Mouse (Mus musculus) heart, adult 11 months (tissue): ENCODE data around the gene Hspa4.
A peak's percentile ranks its signal among the peaks of the same experiment; 100 is the strongest.
"Not testable (repeated sequence)": the region's sequence is repeated elsewhere in the genome, so short reads cannot be mapped to it uniquely, and the experiment has no call there.

ENCODE experiments used
- DNase-seq: peaks from one replicate; pipeline ENCODE4 v3.0.0; 2022

The Hspa4 gene

DNA sequence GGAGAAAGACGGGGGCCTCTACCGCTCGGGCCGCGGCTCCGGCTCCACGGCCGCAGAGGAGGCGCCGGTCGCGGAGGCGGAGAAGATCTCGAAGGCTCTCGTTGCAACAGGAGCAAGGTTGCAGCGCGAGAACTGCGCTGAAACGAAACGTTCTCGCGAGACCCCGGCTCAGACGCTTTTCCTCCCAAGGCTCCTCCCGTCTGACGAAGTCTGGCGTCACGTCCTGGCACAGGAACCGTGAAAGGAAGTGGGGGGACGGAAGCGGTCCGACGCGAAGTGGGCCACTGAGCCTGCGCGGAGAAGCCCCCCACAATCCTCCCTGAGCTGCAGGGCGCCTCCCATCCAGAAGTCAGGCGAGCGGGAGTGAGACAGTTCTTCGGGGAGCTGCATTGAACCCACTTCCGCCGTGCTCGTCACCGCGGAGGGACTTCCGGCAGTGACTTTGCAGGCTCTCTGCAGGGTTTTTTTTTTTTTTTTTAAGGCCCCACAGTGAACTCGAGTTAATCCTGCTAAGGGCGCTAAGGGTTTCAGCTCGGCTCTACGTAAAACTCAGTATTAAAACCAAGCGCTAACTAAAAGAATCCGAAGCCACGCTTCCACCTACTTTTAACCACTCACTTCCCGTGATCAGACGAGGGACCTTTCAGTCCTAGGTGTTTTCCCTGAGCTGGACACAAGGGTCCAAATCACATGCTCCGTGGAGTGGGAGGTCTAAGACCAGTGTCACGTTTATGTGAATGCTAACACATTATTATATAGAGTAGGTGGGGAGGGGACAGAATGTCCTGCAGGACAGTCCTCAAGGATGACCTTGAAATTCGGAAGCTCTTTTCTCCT lies at the start of gene Hspa4:
Hspa4 (minus strand) TSS at position 128 of the 837 bp plus-strand sequence.
- DNase-seq: peak; percentile 100

DNA sequence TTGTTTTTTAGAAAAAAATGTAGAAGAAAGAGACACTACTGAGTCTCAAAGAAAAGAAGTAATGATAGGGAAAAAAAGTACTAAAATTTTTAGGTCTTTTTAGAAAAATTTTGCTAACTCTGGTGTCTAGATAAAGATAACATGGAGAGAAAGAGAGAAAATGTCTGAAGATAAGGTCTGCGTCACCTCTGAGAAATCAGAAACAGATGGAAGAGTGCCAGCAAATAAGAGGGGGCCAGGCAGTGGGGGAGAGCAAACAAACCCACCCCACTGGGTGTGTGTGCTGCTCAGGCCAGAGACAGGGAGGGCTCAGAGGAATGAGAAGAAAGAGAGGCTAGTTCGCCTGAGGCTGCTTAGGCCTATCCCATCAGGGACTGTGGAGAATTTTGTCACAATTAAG lies 45.5 kb upstream of the Hspa4 start:
- DNase-seq: peak; percentile 65

DNA sequence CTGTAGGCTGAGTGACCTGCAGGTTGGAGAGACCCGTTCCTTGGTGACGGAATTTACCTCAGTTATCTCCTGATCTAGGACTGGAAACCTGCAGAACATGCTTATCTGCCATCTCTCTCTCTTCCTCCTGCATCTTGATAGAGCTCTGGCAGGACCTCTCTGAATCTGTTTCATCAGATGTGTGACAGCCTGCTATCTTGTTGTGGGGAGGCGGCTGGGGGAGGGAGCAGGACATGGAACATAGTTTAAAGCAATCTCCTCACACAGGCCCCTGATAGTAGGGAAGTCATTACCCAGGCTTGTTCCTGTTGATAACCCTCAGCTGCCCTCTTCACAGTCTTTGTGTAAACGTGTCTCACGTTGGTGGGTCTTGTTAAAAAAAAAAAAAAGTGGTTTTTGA lies 45.1 kb upstream of the Hspa4 start:
- peak; percentile 77 for DNase-seq

DNA sequence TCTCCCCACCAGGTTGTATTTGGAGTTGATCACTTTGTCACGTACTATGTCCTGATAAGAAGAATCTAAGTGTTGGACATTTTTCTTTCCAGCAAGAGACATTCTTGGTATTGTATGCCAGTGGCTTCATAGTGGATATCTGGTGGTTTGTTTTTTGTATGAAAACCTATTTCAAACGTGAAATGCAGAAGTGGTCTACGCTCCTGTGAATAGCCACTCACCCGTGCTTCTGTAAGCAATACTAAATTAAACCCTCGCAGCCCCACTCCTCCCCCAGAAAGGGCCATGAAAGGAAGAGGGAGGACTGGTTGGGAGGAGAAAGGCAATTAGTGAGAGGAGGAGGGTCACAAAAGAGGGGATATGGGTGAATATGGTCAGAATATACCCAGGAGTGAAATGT lies 42.5 kb upstream of the Hspa4 start:
- peak; percentile 64 for DNase-seq

DNA sequence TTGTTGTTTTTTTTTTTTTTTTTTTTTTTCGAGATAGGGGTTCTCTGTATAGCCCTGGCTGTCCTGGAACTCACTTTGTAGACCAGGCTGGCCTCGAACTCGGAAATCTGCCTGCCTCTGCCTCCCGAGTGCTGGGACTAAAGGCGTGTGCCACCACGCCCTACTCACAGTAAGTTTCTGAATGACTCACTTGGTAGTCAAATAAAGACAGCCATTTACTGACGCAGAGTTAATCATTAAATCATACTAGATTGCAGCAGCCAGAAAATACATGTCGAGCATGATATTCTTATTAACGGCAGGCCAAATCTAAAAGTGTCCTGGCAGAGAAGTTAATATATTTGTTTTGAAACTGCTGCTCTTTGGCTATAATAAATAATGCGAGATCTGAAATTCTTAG lies 40.8 kb upstream of the Hspa4 start:
- DNase-seq: peak; percentile 4

DNA sequence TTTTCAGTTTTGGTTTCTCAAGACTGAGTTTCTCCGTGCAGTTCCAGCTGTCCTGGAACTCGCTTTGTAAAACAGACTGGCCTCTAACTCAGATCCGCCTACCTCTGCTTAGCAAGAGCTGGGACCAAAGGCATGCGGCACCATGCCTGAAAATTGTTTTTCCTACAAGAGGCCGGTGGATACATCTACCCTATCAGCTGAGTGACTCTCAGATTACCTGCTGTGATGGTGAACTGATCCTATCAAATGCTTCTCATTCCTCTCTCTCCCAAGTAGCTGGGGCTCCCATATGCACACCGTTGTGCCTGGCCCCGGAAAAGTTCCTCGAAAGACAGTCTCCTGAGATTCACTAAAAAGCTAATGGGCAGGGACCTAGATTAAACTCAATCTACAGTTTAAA lies 37.4 kb upstream of the Hspa4 start:
- DNase-seq: peak; percentile 29

DNA sequence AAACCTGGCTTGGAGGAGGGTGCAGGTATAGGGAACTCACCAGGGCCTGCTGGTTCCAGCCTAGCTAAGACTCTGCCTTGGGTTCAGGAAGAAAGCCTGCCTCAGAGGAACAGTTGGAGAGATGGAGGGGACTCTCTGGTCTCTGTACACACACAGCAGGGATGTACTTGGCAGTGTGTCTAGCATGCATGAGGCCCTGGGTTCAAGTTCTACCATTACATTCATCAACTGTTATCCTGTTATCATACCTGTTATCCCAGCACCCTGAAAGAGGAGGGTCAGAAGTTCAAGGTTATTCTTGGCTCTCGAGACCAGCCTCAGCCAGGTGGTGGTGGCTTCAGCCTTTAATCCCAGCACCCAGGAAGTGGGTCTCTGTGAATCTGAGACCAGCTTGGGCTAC lies 36.7 kb upstream of the Hspa4 start:
- DNase-seq: peak; percentile 80

DNA sequence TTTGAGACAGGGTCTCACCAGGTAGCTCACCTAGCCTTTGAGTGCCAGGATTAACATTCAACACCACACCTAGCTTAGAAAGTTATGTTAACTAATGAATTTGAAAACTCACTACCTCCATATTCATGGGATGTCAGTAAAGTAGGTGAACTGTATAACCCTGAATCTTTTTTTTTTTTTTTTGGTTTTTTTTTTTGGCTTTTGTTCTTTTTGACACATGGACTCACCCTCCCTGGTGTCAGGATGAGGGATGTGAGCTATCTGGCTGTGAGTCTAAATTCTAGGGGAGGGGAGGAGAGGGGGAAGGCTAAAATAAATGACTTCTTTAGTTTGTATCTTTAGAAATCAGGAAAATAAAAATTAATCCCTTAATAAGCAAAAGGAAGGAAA lies 35.9 kb upstream of the Hspa4 start:
- no peak for DNase-seq

DNA sequence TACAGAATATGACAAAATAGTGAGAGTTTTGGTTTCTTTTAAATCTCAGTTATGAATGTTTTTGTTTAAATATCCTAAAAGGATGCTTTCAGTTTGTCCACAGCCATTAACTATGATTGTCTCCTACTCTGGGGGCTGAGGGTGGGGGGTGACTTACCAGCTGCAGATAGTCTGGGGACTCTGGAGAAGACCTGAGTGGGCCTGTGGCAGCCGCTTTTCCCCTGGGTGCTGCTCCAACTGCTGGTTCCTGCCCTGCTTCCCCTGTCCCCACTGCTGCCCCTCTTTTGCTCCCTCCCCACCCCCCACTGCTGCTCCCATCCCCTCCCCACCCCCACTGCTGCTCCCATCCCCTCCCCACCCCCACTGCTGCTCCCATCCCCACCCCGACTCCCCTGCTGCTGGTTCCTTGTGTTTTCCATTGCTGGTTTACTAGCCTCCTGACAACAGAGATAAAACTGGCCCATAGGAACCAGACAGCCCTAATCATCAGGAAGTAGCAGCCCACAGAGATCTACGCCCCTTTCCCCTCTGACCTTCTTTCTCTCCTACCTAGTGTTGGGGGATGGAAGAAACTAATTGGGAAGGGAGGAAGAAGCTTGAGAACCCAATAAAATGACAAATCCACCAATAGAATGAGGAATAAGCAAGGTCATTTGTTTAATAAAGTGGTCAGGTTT lies 35.4 kb upstream of the Hspa4 start:
- DNase-seq: peak; percentile 76

DNA sequence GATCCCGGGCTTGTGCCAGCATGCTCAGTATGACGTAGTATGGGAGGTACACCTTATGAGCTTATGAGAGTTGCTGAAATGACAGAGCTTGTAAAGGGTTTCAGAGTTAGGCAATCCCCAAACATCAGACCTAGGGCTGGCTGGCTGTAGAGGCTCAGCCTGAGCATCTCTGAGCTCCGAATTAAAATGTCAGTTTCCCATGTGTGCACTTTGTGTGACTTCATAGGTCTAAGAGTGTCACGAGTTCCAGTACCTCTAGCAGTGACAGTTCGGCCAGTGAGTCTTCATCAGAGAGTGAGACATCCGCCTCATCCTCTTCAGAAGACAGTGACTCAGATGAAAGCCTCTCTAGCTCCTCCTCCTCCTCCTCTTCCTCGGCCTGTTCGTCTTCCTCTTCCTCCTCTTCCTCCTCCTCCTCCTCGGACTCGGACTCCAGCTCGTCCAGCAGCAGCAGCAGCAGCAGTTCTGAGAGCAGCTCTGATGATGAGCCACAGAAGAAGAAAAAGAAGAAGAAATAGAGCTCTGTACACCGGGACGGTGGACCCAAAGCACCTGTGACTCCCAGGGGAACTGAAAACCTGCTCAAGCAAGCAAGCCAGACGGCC lies 31.9 kb upstream of the Hspa4 start:
- DNase-seq: peak; percentile 79

DNA sequence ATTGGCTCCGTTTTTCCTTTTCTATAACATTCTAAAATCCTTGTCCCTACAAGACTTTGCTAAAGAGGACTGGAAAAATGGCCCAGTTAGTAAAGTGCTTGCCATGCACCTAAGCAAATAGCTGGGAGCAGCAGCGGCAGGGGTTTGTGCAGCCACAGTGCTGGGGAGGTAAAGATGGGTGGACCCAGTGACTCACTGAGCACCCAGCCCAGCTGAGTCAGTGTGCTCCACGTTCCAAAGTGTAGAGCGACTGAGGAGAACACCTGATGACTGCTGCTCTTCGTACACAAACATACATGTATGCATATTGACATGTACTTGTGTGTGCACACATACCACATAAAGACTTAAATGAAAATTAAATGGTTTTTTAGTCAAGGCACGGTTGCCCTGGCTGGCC lies 30.9 kb upstream of the Hspa4 start:
- DNase-seq: peak; percentile 49

DNA sequence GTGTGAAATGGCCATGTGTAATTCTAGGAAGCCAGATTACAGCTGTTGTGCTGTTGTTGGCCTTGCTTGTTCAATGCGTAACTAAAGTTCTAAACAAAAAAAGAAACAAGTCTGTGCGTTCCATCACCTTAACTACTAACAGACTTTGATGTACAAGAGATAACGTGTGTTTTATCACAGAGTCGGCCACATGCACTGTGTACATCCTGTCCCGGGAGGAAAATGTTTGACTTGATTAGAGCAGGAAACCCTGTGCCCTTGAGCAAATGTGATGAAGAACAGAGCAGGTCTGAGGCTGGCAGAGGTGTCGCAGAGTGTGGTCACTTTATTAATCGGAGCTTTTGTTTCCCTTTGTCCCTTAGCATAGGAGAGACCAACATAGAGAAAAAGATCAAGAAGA lies 30.1 kb upstream of the Hspa4 start:
- DNase-seq: peak; percentile 62

DNA sequence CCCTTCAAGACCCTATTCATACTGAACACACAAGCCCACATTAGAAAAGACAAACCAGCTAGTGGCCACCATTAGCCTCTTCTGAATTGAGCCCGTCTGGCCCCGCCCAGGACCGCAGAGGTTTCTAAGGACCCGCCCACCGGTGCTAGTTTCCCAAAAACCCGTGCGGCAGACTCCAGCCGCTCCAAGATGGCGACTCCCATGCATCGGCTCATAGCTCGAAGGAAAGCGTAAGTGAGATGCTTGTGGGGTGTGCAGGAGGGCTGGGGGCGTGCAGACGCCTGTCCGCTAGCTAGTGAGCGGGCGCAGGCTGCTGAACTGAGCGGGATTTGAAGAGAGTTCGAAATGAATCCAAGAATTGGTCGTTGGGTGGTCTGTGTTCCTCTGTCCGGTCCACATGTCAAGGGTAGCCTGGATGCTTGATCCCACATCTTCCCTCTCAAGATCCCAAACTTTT lies 24.3 kb upstream of the Hspa4 start, which contains the start of gene Zcchc10:
Zcchc10 (plus strand) TSS at position 168 of the 457 bp plus-strand sequence.
- peak; percentile 98 for DNase-seq

DNA sequence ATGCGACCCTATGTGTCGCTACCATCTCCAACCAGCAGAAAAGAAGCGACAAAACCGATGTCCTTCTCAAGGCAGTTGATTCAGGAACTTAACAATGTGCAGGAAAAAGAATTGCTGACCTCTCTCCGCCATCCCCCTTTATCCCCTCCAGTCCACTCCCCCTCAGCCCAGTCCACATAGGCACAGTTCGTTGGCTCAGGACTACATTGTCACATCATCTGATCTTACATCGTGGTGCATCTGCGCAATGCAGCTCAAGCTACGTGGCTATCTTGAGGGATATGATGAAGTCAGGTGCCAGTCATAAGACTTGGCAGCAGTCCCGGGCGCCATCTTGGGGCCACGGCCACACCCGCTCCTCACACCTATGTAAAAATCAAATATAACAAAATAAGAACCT lies 19.6 kb upstream of the Hspa4 start:
- DNase-seq: not testable (repeated sequence)

DNA sequence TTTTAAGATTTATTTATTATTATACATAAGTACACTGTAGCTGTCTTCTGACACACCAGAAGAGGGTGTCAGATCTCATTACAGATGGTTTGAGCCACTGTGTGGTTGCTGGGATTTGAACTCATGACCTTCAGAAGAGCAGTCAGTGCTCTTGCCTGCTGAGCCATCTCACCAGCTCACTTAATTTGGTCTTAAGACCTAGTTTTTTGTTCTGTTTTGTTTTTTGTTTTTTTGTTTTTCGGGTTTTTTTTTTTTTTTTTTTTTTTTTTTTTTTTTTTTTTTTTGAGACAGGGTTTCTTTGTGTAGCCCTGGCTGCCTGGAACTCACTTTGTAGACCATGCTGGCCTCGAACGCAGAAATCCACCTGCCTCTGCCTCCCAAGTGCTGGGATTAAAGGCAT lies 18.3 kb upstream of the Hspa4 start:
- not testable (repeated sequence) for DNase-seq

DNA sequence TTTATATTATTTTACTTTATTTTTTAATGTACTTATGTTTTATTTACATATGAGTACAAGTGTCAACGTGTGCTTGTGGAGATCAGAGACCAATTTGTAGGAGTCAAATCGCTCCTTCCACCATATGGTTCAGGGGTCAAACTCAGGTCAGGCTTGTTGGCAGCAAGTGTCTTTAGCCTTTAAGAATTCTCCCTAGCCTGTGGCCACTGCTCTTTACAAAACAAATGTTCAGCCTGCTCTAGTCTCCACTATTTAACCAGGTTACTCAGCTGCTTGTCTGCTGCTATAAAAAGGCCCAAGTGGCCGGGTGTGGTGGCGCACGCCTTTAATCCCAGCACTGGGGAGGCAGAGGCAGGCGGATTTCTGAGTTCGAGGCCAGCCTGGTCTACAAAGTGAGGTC lies 17.8 kb upstream of the Hspa4 start:
- no peak for DNase-seq

DNA sequence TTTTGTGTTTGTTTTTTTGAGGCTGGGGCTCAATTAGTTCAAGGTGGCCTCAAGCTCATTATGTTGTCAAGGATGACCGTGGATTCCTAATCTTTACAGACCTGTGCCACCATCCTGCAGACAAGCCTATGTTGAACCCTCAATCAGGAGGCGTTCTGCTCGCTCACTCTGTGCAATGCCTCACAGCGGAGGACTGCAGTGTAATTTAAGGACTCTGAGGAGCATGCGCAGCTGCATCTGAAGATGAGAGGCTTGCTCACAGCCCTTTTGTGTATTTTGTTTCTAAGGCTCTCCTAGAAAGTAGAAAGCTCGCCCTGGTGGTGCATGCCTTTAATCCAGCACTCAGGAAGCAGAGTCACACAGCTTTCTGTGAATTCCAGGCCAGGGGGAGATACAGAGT lies 16.7 kb upstream of the Hspa4 start:
- DNase-seq: peak; percentile 45

DNA sequence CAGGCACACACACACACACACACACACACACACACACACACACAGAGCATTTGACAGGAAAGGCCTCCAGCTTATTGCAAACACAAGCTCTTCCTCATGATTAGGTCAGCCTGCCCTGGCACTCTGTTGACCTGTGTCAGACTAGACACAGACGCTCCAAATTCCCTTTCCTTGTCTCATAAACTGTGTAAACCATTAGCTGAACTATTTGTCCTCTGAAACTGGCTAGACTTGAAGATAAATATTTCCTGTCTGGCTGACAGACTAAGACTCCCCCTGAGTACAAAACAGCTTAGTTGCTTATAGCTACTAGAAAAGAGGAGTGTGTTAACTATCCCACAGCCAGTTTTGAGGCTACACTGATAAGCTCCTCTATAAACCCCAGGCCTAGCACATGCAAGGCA lies 14.5 kb upstream of the Hspa4 start:
- peak; percentile 90 for DNase-seq

DNA sequence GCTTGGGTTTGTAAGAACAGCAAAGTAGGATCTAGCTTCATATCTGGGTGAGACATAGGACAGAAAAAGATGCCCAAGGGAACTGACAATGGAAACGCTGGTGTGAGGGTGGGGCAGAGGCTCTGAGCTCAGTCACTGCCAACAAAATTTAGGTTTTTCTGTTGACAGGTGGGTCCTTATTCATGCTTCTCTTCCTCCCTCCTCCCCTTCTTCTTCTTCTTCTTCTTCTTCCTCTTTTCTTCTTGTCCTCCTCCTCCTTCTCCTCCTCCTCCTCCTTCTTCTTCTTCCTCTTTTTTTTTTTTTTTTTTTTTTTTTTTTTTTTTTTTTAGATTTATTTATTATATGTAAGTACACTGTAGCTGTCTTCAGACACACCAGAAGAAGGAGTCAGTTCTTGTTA lies 12.6 kb upstream of the Hspa4 start:
- not testable (repeated sequence) for DNase-seq

DNA sequence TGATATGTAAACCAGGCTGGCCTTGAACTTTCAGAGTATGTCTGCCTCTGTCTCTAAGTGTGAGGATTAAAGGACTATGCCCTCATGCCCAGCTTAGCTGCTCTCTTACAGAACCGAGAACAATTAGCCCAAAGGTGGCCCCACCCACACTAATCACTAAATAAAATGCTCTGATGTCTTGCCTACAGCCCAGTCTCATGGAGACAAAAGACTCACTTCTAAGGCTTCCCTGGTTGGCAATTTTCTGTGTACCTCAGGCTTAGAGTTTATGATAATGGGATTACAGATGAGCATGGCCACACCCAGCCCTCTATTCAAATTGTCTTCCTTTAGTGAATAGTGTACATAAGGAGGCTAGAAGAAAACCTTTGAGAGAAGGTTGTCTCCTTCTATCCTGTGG lies 11.1 kb upstream of the Hspa4 start:
- no peak for DNase-seq

DNA sequence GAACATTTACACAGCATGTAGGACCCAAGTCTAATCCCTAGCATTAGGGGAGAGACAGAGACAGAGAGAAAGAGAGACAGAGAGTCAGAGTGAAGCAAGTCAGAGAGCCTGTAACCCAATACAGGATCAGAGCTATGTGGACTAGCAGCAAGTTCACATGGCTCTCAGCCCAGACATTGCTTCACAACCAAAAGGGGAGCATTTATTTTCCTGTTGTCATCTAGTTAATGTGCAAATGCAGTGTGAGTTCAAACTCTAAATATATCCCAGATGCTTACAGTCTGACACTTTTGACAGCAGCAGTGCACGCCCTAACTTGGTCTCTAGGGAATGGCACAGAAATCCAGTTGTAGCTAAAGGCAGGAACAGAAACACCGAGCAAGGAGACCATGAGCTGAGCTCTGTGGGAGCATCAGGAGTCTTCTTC lies 8.6 kb upstream of the Hspa4 start:
- DNase-seq: peak; percentile 99

DNA sequence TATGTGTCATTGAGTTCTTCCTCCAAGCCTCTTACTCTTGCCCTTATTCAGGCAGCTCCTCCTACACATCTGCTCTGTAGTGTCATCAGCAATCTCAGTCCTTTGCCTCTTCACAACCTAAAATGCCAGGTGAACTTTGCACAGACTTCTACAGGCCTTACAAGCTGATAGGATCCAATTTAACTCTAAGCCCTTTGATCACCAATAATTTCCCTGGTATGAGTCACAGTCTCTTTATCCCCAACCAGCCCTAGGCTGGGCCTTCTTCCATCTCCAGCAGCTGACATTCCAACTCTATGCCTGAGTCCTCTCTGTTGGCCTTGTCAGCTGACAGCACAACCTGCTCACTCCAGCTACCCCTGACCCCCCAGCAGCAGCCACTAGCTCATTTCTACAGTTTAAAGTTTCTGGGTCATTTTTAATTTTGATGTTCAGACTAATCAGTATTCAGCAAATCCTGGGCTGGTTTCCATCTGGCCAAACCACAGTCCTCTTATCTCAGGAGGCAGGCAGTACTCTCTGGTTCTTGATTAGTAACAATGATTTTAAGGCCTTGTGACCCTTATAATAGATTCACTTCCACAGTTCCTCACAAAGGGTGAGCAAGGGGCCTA lies 8.1 kb upstream of the Hspa4 start:
- DNase-seq: peak; percentile 98

DNA sequence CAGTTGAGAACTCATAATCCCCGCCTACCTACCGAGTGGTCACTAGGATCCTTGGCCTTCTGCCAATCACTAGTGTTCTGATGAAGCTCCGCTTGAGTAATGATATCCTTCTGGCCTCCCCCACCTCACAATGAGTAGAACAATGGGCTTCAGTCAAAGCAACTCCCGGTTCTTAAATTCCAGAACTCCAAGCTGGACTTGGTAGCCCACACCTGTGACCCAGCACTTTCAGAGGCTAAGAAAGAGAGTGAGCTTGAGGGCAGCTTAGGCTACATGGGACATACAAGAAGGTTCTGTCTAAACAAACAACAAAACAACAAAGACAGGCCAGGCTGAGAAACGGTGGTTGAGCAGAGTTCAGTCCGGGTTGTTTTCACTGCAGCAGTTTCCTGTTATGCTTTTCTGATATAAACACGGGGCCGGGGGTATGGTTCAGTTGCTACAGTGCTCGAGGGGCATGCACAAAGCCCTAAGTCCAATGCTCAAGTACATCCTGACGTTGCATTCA lies 7.4 kb upstream of the Hspa4 start:
- DNase-seq: peak; percentile 93
